In the genomic region with DNA sequence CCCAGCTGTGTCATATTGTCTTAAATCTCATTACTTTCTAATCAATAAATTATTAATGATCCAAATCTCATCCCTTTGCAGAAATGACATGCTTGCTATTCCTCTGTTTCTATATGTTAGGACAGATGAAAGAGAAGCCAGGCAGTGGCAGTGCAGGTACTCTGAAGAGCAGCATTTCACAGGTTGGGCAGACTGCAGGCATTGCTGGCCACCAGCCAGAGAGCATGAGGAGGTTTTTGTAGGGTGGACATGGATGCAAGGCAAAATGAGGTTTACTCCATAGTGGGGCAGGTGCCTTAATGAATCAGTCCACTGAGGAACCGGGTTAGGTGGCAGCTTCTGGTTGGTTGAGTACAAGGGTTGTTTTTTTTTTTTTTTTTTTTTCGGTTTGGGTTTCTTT, we compare ENCODE assay signal across 12 mouse cellular contexts.
DNase-seq lines count a peak whose midpoint lies in the region.
"Had no signal": no experiment of that assay in that cellular context is flagged by ENCODE, and none has a peak within 500 bp of the region (broad histone marks: within the 10 kb centered on the region; RNA-seq: fewer than 3 reads in every experiment).

No protein-coding gene starts in this region.

- DNase-seq in left cerebral cortex, postnatal 4 days = peak; percentile 30
- DNase-seq in left cerebral cortex, adult 11 months (ENCODE audit: low spot score) = no peak
- peak; percentile 22 to 33 for DNase-seq in cerebellum, adult 18-20 months
- DNase-seq in cerebellum, adult 9-11 months = peak; percentile 11
- DNase-seq in cerebellum, postnatal 36 days = peak; percentile 19 to 30
- no peak for DNase-seq in B cell, adult 2 months
- DNase-seq in heart, postnatal 10 days = no peak
- DNase-seq: adrenal gland, adult 2 months; adrenal gland, postnatal 25 days; heart, adult 18-20 months; heart, postnatal 14 days; kidney, adult 18-20 months had no signal

- intact Hi-C loops in left cerebral cortex, postnatal 4 days (cut with DNase I) = no loop called here
- intact Hi-C loops in heart, postnatal 10 days (cut with DNase I) = no loop called here

Comparison
In these comparisons a context has a peak if more than half of its experiments do, and no peak if none do; other contexts are left out.
1. DNase-seq: peak in left cerebral cortex, postnatal 4 days (single experiment), cerebellum, adult 18-20 months (2 of 2), cerebellum, adult 9-11 months (single experiment) and cerebellum, postnatal 36 days (2 of 2); none in left cerebral cortex, adult 11 months (single experiment), B cell, adult 2 months (0 of 2) and heart, postnatal 10 days (0 of 2).